13 mouse cellular contexts compared by ENCODE assay signal in genomic region chr2:167450647-167451046, GRCm38 (mm10). TPM values are rescaled to one million over a fixed set of nuclear protein-coding genes. Genes with fewer than 3 reads are reported as not detected.
A peak's percentile ranks its signal among the peaks of the same experiment; 100 is the strongest.
DNase-seq lines count a peak whose midpoint lies in the region; ATAC-seq and TF ChIP-seq lines count a peak whose summit lies in the region.
"Had no signal": no experiment of that assay in that cellular context is flagged by ENCODE, and none has a peak within 500 bp of the region (broad histone marks: within the 10 kb centered on the region; RNA-seq: fewer than 3 reads in every experiment).

No protein-coding gene starts in this region.

- H3K4me3 ChIP-seq in layer of hippocampus, adult 2 months, result no peak overlapping the region
- no peak overlapping the region for H3K4me3 ChIP-seq in kidney, postnatal 0 days (replicated peaks; ENCODE audit: low read depth, low read length)
- no peak overlapping the region for H3K4me3 ChIP-seq in hindbrain, embryonic 11.5 days (ENCODE audit: low read depth, low read length)
- H3K4me3 ChIP-seq: midbrain, embryonic 13.5 days had no signal

- ATAC-seq in kidney, postnatal 0 days (replicated peaks; ENCODE audit: low FRiP score, low read depth), result no peak
- ATAC-seq in hindbrain, embryonic 11.5 days (ENCODE audit: low FRiP score), result no peak
- ATAC-seq: midbrain, embryonic 13.5 days had no signal

- H3K9ac ChIP-seq in kidney, postnatal 0 days (ENCODE audit: low read depth, low read length), result no peak overlapping the region
- no peak overlapping the region for H3K9ac ChIP-seq in hindbrain, embryonic 11.5 days (ENCODE audit: low read depth, low read length)
- H3K9ac ChIP-seq: hindbrain, embryonic 14.5 days; midbrain, embryonic 13.5 days had no signal

- intact Hi-C loops in left cerebral cortex, postnatal 10 days (cut with DNase I), result no loop called here

- DNase-seq in adrenal gland, postnatal 10 days, result peak; percentile 55
- DNase-seq in adrenal gland, postnatal 4 days (ENCODE audit: low spot score in 2 of 2), result no peak
- DNase-seq in layer of hippocampus, adult 2 months (ENCODE audit: low spot score in 2 of 2), result no peak
- DNase-seq in layer of hippocampus, adult 9-11 months, result no peak
- peak; percentile 69 to 71 for DNase-seq in cerebellum, adult 18-20 months
- DNase-seq in kidney, postnatal 0 days (ENCODE audit: low spot score), result no peak
- no peak for DNase-seq in left cerebral cortex, postnatal 10 days (ENCODE audit: extremely low spot score in 1 of 2, low spot score in 2 of 2)
- no peak for DNase-seq in hindbrain, embryonic 11.5 days (ENCODE audit: low spot score)
- DNase-seq: layer of hippocampus, postnatal 36 days; lung, adult 18-20 months had no signal

- no peak overlapping the region for H3K4me2 ChIP-seq in kidney, postnatal 0 days (ENCODE audit: low read length)
- no peak overlapping the region for H3K4me2 ChIP-seq in hindbrain, embryonic 11.5 days (replicated peaks; ENCODE audit: low read depth, low read length)
- H3K4me2 ChIP-seq: heart, embryonic 11.5 days; hindbrain, embryonic 14.5 days; midbrain, embryonic 13.5 days had no signal

- H3K36me3 ChIP-seq in kidney, postnatal 0 days (ENCODE audit: insufficient read depth, low read length), result peaks cover 32% of the 10 kb centered on the region
- peaks cover 4% of the 10 kb centered on the region for H3K36me3 ChIP-seq in hindbrain, embryonic 11.5 days (ENCODE audit: control insufficient read depth, insufficient read depth, low read length)

- 86% methylated on average over 8 of the region's 8 CpGs for whole genome bisulfite sequencing in kidney, postnatal 0 days
- WGBS in hindbrain, embryonic 11.5 days, result 94% methylated on average over 8 of the region's 8 CpGs

- no peaks in the 10 kb centered on the region for H3K27me3 ChIP-seq in kidney, postnatal 0 days (ENCODE audit: insufficient read depth, low read length)
- H3K27me3 ChIP-seq in hindbrain, embryonic 11.5 days (ENCODE audit: control insufficient read depth, insufficient read depth, low read length), result no peaks in the 10 kb centered on the region
- H3K27me3 ChIP-seq: midbrain, embryonic 13.5 days had no signal

- no peaks in the 10 kb centered on the region for H3K9me3 ChIP-seq in kidney, postnatal 0 days (replicated peaks; ENCODE audit: low read length)
- H3K9me3 ChIP-seq in hindbrain, embryonic 11.5 days (ENCODE audit: control insufficient read depth, low read length), result no peaks in the 10 kb centered on the region
- H3K9me3 ChIP-seq: midbrain, embryonic 13.5 days had no signal

- peak; percentile 42 for TF ChIP-seq CTCF in layer of hippocampus, adult 2 months (conservative IDR thresholded peaks at IDR 0.05)
- TF ChIP-seq CTCF in kidney, postnatal 0 days (IDR thresholded peaks at IDR 0.05; ENCODE audit: low read depth), result peak; percentile 53

- no peak overlapping the region for H3K27ac ChIP-seq in layer of hippocampus, adult 2 months
- no peak overlapping the region for H3K27ac ChIP-seq in kidney, postnatal 0 days
- H3K27ac ChIP-seq in hindbrain, embryonic 11.5 days (ENCODE audit: low read depth, low read length), result no peak overlapping the region
- H3K27ac ChIP-seq: hindbrain, embryonic 14.5 days; midbrain, embryonic 13.5 days had no signal

- peaks cover 6% of the 10 kb centered on the region; the same call in 1 of the 2 replicates for H3K4me1 ChIP-seq in kidney, postnatal 0 days (replicated peaks; ENCODE audit: insufficient read depth, low read length)
- no peaks in the 10 kb centered on the region for H3K4me1 ChIP-seq in hindbrain, embryonic 11.5 days (replicated peaks; ENCODE audit: control insufficient read depth, insufficient read depth, low read length)
- H3K4me1 ChIP-seq: midbrain, embryonic 13.5 days had no signal

RNA-seq across cellular contexts. Expression of gene Slc9a8, which starts 29.1 kb away (rescaled TPM):
- 10 to 100 TPM; 28.8 to 37.0 TPM for total RNA-seq in adrenal gland, postnatal 10 days (2021)
- total RNA-seq in adrenal gland, postnatal 4 days (2021), result 10 to 100 TPM; 60.0 to 63.9 TPM
- total RNA-seq in layer of hippocampus, adult 2 months (2021), result 10 to 100 TPM; 33.2 to 34.5 TPM
- polyA plus RNA-seq in kidney, postnatal 0 days (2015; fragmentation: Nextera tagmentation; extraction: Ambion mirVana), result 14.2 and 15.5 TPM in 2 replicates
- 10 to 100 TPM; 33.9 to 35.6 TPM for total RNA-seq in left cerebral cortex, postnatal 10 days (2021)
- 15.7 and 21.8 TPM in 2 replicates for polyA plus RNA-seq in hindbrain, embryonic 11.5 days (2014; fragmentation: Nextera tagmentation; extraction: Ambion mirVana)

RNA-seq across cellular contexts. Expression of gene Rnf114, which starts 41.8 kb away (rescaled TPM):
- 10 to 100 TPM; 51.0 to 55.9 TPM for total RNA-seq in adrenal gland, postnatal 10 days (2021)
- 10 to 100 TPM; 65.0 to 66.6 TPM for total RNA-seq in adrenal gland, postnatal 4 days (2021)
- total RNA-seq in layer of hippocampus, adult 2 months (2021), result 10 to 100 TPM; 50.9 to 51.6 TPM
- polyA plus RNA-seq in kidney, postnatal 0 days (2015; fragmentation: Nextera tagmentation; extraction: Ambion mirVana), result 77.0 and 78.7 TPM in 2 replicates
- 10 to 100 TPM; 31.5 to 34.3 TPM for total RNA-seq in left cerebral cortex, postnatal 10 days (2021)
- polyA plus RNA-seq in hindbrain, embryonic 11.5 days (2014; fragmentation: Nextera tagmentation; extraction: Ambion mirVana), result 120 and 140 TPM in 2 replicates

RNA-seq across cellular contexts. Expression of gene Spata2, which starts 42.0 kb away (rescaled TPM):
- total RNA-seq in adrenal gland, postnatal 10 days (2021), result 10 to 100 TPM; 26.5 to 28.9 TPM
- total RNA-seq in adrenal gland, postnatal 4 days (2021), result 10 to 100 TPM; 33.9 TPM
- total RNA-seq in layer of hippocampus, adult 2 months (2021), result 10 to 100 TPM; 80.9 to 82.4 TPM
- 14.3 and 15.5 TPM in 2 replicates for polyA plus RNA-seq in kidney, postnatal 0 days (2015; fragmentation: Nextera tagmentation; extraction: Ambion mirVana)
- 10 to 100 TPM; 68.2 to 69.8 TPM for total RNA-seq in left cerebral cortex, postnatal 10 days (2021)
- polyA plus RNA-seq in hindbrain, embryonic 11.5 days (2014; fragmentation: Nextera tagmentation; extraction: Ambion mirVana), result 13.5 and 15.0 TPM in 2 replicates

Comparison
In these comparisons a context has a peak if more than half of its experiments do, and no peak if none do; other contexts are left out.
1. DNase-seq: peak in adrenal gland, postnatal 10 days (single experiment) and cerebellum, adult 18-20 months (2 of 2); none in adrenal gland, postnatal 4 days (0 of 2), layer of hippocampus, adult 2 months (0 of 2), layer of hippocampus, adult 9-11 months (single experiment), kidney, postnatal 0 days (single experiment), left cerebral cortex, postnatal 10 days (0 of 2) and hindbrain, embryonic 11.5 days (single experiment).